Mouse (Mus musculus) G1E-ER4 (cell line): ENCODE data around the gene Ppm1g. TPM values are rescaled to one million over a fixed set of nuclear protein-coding genes. Genes with fewer than 3 reads are reported as not detected.

Experiments
- GATA1 ChIP-seq: IDR thresholded peaks from one replicate; pipeline ENCODE4 v1.8.0; 2012; ENCODE audit warnings: low read length, inconsistent platforms
- polyA plus RNA-seq: library from polyadenylated mRNA; stranded (reverse); fragments of >175 nt; gene quantifications from 2 replicates; pipeline ENCODE4 v1.2.3, GENCODE M21; 2012

Ppm1g gene
- polyA plus RNA-seq, 1 experiment: 497 TPM

DNA sequence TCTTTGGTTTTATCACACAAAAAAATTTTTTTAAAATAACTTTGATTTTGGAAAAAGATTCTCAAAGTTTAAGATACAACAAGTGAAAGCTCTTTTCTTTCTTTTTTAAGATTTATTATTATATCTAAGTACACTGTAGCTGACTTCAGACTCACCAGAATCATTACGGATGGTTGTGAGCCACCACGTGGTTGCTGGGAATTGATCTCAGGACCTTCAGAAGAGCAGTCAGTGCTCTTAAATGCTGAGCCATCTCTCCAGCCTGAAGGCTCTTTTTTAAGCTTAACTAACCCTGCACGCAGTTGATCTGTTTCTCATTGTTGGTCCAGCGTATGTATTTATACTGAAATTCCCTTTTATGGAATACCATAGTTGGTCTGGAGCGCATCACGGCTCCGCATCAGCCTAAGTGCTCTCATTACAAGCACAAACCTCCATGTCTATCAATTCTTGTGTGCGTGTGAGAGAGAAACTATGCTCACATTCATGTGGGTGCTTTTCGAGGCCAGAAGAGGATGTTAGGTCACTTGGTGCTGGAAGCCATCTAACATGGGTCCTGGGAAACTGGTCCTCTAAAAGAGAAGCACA lies 39.2 kb downstream of the Ppm1g start:
- no peak for TF ChIP-seq GATA1

GRCm38 (mm10) chr5:31179766-31180630 lies 40.5 kb downstream of the Ppm1g start, which contains the start of the genes Gm29609 and Gtf3c2:
TSS of gene Gm29609 (minus strand) at chr5:31179911.
TSS of gene Gtf3c2 (minus strand) at chr5:31180144.
- no peak for TF ChIP-seq GATA1

- no peak for TF ChIP-seq GATA1
These were observed 41.2 kb downstream of the Ppm1g start for GRCm38 (mm10) chr5:31179301-31179765.

DNA sequence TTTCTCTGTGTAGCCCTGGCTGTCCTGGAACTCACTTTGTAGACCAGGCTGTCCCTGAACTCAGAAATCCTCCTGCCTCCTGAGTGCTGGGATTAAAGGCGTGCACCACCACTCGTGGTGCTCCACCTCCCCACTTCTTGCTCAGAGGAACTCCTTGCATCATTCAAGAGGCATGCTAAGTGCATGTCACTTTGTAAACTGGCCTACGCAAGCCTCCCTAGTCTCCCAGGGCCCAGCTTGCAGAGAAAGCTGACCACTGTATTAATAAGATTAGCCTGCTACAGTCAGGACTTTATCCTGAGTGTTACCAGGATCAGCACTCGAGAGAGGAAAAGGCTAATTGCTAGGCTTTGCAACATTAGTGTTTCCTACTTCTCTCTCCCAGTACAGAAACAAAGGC lies 51.9 kb downstream of the Ppm1g start:
- no peak for TF ChIP-seq GATA1

DNA sequence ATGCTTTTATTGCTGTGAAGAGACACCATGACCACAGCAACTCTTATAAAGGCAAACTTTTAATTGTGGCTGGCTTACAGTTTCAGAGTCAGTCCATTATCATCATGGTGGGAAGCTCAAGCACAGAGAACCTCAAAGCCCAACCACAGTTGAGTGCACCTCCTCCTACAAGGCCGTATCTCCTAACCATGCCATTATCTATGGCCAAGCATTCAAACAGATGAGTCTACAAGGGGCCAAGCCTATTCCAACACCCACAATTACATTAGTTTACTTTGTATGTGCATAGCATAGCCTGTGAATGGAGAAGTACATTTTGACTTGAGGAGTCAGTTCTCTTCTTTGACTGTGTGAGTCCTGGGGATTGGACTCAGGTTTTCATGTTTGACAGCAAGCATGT lies 55.6 kb downstream of the Ppm1g start:
- no peak for TF ChIP-seq GATA1

GRCm38 (mm10) chr5:31162462-31162861 lies 58.0 kb downstream of the Ppm1g start:
- TF ChIP-seq GATA1: no peak

- no peak for TF ChIP-seq GATA1
These were observed 66.3 kb downstream of the Ppm1g start, which contains the start of gene Mpv17 for GRCm38 (mm10) chr5:31154152-31154553. TSS of gene Mpv17 (minus strand) at chr5:31154251.

GRCm38 (mm10) chr5:31153516-31154151 lies 66.9 kb downstream of the Ppm1g start:
- no peak for TF ChIP-seq GATA1

Other genes starting within 250 kb of the Ppm1g start
- gene Atraid, start 172.4 kb downstream of the Ppm1g start, polyA plus RNA-seq: 15.6 and 22.3 TPM in 2 replicates
- 5.7 and 15.3 TPM in 2 replicates for gene Slc5a6, start 171.8 kb downstream of the Ppm1g start, polyA plus RNA-seq
- gene Cad, start 165.9 kb downstream of the Ppm1g start, polyA plus RNA-seq: 640 and 661 TPM in 2 replicates
- gene Dnajc5g, start 114.4 kb downstream of the Ppm1g start, polyA plus RNA-seq: not detected in 2 replicates
- not detected in 2 replicates for gene Slc30a3, start 112.5 kb downstream of the Ppm1g start, polyA plus RNA-seq
- gene Trim54, start 104.0 kb downstream of the Ppm1g start, polyA plus RNA-seq: not detected in 2 replicates
- not detected in 2 replicates for gene Ucn, start 81.9 kb downstream of the Ppm1g start, polyA plus RNA-seq
- 25.8 and 30.0 TPM in 2 replicates for gene Mpv17, start 66.4 kb downstream of the Ppm1g start, polyA plus RNA-seq
- 0.95 and 12.6 TPM in 2 replicates for gene Gm29609, start 40.8 kb downstream of the Ppm1g start, polyA plus RNA-seq
- gene Gtf3c2, start 40.5 kb downstream of the Ppm1g start, polyA plus RNA-seq: 68.0 and 86.7 TPM in 2 replicates
- gene Snx17, start 27.5 kb downstream of the Ppm1g start, polyA plus RNA-seq: 48.5 and 68.0 TPM in 2 replicates
- gene Eif2b4, start 27.3 kb downstream of the Ppm1g start, polyA plus RNA-seq: 235 and 311 TPM in 2 replicates
- 24.4 and 32.0 TPM in 2 replicates for gene Zfp513, start 18.4 kb downstream of the Ppm1g start, polyA plus RNA-seq
- 14.4 and 18.7 TPM in 2 replicates for gene Nrbp1, start 20.2 kb upstream of the Ppm1g start, polyA plus RNA-seq
- 0.16 and 0.54 TPM in 2 replicates for gene Gm9970, start 20.5 kb upstream of the Ppm1g start, polyA plus RNA-seq
- 8.9 and 12.1 TPM in 2 replicates for gene Krtcap3, start 31.0 kb upstream of the Ppm1g start, polyA plus RNA-seq
- gene Ift172, start 70.4 kb upstream of the Ppm1g start, polyA plus RNA-seq: 24.8 and 33.1 TPM in 2 replicates
- not detected in 2 replicates for gene Fndc4, start 75.4 kb upstream of the Ppm1g start, polyA plus RNA-seq
- gene Gckr, start 76.8 kb upstream of the Ppm1g start, polyA plus RNA-seq: 0.03 and 0.08 TPM in 2 replicates
- 15.1 and 15.3 TPM in 2 replicates for gene Zfp512, start 231.7 kb upstream of the Ppm1g start, polyA plus RNA-seq